Mouse (Mus musculus): ENCODE measurements around the gene Bpgm.

GRCm38 (mm10) chr6:34512741-34513140 is 36.7 kb downstream of the Bpgm start:
- TF ChIP-seq CTCF (IDR thresholded peaks at IDR 0.05; ENCODE audit: low read depth, low read length): no peak
- TF ChIP-seq GATA1 (IDR thresholded peaks at IDR 0.05; ENCODE audit: borderline replicate concordance, low read length): no peak

All from G1E (cell line).